Mouse (Mus musculus): ENCODE measurements at regions not wholly inside any gene's neighbourhood (a gene's known extent, or its start where the extent isn't known, plus 50 kb on each side); places are given as distances from the start of the nearest gene placed in this dataset.

DNA sequence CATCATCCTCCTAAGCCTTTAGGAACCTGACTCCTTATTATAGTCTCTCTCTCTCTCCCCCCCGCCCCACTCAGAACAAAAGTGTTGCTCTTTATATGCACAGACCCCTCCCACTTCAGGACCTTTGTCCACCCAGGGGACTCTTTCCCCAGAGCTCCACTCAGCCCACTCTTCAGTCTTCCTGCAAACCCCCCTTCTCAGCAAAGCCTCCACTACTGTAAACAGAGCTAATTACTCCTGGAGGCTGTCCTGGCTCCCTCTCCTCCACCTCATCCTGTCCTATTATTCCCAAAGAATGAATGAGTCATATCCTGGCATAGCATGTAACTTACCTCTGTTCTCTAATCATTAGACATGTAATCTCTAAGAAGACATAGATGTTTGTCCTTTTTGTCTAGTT is 82.8 kb upstream of the Galnt15 start:
- DNase-seq = no peak

DNA sequence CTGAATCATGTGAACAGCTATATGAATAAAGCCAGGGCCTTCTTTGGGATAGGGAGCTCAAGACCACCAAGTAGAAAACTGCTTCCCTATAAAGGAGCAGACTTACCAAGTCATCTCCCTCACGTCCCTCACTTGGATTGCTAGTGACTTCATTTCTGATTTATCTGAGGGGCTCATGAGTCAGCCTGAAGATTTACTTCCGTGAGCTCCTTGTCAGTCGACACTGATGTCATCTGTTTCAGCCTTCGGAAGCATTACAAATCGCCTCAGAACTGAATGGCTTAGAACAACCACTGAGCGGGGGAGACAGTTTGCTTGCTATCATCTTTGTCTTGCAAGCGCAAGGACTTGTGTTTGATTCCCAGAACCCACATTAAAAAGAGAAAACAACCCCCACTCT is 81.5 kb upstream of the Galnt15 start:
- DNase-seq = no peak

DNA sequence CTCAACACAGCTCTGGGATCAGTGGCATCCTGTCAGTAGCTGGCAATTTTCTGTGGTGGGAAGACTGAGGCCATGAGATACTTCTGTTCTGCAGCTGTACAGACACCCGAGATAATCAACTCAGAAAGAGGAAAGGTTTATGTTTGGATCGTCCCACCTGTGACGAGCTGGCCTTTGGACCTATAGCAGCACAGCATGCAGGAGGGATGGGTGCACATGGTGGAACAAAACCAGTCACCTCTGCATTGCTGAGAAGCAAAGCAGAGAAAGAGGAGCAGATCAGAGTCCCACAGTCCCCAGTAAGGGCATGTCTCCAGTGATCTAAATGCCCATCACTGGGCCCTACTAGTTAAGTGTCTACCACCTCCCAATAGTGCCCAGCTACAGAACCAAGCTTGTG is 76.9 kb upstream of the Galnt15 start:
- DNase-seq = no peak

DNA sequence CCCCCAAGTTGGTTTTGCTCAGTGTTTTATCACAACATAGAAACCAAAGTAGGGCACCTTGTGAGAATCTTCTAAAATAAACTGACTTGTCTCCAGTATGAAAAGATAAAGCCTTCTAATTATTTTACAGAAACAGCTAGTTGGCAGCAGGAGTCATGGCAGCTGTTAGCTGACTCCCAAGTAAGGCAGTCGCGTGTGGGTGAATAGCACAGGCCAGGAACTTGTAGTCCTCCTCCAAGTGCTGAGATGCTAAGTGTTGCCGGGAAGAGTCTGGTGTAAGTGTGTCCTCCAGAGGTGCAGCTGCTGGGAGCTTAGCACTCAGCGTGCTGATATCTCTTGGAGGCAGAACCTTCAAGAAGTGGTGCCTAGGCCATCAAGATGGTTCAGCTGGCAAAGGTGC is 75.0 kb upstream of the Galnt15 start:
- no peak for DNase-seq

DNA sequence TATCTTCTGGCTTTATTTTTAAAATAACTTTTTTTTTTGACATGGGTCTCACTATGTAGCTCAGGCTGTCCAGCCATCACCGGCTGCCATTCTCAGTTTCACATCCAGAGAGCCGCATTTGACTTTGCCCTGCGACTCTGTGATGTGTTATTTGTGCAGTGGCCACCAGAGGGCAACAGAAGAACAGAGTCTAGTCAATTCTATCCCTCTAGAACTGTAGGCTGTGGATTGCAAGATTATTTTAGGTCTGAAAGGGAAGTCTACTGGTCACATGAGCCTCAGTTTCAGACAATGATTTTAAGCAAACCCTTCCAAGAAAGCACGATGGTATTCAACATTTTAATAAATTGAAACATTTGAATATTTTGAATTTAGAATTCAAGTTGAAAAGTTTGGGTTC is 73.8 kb upstream of the Galnt15 start:
- peak; percentile 86 for DNase-seq

DNA sequence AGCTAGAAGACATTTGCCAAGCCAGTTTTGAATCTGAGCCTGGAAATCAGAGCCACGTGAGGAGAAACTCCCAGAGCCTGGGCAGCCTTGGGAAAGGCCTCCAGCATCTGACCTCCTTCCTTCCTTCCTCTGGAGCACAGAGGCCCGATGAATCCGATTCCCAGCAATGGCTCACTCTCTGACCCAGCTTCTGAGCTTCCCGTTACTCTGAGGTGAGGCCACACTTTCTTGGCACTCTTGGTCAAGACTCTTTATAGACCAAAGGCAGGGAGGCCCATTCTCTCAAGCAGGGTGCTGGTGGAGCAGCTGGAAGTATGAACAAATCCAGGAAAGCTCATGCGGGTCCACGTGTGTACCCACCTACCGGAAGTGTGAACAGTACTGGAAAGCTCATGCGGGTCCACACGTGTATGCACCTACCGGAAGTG is 71.6 kb upstream of the Galnt15 start:
- no peak for DNase-seq

DNA sequence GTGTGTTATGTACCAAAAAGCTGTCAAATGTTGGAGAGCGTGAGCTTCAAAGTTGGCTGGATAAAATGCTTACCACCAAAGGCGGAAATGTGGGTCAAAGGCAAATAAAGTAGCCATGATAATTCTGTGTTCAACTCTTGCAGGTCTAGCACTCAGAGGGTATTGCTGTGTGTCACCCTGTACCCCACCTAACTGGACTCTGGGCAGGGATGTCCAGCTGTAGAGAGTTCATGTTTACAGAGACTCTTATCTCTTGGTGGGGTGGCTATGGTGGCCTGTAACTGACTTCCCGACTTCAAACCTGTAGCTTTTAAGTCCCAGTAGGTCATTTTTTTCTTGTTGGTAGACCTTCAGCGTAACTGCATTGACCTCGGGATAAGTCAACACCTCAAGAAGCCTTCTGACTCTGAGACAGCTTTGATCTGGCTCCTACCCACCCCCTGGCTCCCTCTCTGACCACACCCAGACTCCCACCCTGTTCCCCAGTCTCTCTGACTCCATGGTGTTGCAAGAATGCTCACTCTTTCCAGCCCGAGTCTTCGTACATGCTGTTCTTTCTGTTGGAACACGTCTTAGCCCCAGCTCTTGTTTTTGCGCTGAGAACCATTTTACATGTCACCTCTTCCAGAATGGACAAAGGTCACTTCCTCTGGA is 68.5 kb upstream of the Galnt15 start:
- no peak for DNase-seq

DNA sequence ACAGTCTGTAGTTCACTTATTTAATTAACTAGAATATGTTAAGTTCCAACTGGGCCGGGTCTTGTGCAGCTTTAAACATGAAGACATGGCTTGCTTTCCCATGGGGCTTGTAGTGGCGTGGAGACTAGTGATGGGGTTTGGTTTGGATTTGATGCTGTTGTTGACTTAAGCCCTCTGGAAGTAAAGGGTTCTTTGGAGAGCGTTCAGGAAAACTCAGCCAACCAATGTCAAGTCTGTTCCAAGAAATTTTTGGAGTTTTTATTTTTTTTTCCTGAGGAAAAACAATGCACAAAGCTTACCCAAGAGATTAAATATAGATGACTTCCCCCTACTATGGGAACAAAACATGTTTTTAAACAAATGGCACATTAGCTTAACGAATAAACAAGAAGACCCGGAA is 67.3 kb upstream of the Galnt15 start:
- no peak for DNase-seq

DNA sequence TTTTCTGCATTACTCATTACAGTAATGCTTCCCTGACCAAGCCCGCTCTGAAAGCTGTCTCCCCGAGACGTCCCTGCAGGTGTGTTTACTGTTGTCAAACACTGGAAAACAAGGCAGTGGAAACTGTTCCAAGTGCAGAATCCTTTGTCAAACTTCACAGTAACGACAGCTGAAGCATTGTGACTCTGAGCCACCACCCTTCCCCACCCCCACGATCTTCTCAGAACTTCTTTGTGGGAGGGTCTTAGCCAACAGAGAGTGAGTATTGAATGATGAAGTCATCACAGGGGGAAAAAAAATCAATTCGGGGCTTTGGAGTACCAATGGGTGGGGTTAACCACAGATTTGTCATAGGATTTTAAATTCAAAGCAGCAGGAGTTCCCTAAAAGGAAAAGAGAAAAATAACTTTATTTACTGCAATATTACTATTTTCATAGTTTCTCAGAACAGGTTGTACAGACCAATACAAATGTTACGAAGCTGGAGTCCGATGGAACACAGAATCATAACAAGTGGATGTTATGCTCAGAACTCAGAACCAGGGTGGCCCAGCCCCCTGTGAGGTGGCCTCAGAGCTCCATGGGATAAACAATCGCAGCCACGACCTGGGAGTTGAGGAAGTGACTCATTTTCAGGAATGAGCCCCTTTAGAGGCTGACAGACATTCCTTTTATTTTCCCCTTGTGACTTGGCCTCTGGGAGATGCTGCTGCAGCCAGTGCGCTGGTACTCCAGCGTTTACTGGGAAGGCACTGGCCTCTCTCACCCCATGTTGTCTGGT is 65.5 kb upstream of the Galnt15 start:
- DNase-seq = no peak

DNA sequence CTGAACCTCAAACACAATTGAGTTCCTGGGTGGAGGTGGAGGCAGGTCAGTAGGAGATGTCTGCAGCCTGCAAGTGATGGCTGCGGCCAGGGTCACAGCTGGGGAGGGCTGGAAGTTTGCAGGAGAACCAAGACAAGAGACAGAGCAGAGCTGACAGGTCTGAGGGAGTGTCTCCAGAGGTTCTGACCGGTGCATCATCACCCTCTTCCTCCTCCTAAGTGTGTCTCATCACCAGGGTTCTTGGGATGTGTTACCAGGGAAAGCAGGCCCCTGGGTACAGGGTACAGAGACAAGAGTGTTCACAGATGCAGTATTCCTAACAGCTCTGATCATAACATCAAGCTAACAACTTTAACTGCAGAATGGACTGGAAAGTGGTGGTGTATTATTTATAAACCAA is 64.7 kb upstream of the Galnt15 start:
- no peak for DNase-seq

DNA sequence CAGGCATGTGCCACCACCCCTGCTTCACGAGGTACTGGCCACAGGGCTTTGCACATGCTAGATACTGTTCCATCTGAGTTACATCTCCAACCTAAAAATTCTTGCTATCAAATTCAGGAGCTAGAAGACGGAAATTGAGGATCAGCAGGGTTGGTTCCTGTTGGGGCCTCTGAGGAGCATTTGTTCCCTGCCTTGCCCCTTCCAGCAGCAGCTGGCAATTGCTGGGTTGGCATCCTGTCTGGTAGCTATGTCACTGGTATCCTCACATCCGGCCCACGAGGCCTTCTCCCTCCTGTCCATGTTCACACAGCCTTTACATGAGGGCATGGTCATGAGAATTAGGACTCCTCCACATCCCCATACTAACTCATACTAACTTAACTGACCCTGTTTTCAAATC is 64.0 kb upstream of the Galnt15 start:
- DNase-seq = no peak

DNA sequence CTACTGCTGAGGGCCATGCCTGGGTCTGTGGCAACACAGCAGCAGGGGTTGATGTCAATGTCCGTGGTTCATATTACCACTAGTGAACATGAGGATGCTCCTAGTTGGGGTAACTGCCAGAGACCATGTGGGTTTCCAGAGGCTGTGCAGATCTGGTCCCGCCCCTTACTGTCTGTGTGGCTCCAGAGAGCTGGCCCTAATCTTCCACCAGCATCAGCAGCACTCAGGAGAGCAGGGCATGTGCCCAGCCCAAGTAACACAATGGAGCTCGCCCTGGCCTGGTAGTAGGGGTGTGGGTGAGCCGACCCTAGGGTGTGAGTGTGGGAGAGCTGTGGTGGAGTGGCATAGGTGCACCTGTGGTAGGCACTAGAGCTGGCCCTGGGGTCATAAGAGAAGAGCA is 59.3 kb upstream of the Galnt15 start:
- peak; percentile 82 for DNase-seq

DNA sequence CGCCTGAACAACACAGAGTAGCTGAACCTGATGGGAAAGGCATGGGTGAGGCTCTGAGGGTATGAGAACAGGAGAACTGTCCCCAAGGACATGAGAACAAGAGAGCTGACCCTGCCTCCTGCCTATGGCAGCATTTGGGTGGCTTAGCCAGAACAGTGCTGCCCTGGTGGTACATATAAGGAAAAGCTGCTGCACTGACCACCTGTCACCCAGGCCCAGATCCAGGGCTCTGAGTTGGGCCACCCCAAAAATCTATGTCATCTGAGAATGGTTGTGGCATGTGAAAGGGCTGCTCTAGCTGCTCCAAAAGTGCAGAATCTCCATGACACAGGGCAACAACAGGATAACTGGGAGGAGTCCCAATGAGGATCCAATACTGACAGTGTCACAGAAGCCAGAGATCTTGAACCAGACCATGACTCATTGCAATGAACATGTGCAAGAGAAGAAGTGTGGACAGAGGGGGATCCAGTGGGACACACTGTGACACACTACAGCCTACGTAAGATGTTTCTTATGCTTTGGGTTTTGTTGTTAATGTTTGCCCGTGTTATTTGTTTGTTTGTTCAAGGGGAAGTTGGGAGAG is 58.5 kb upstream of the Galnt15 start:
- DNase-seq = peak; percentile 50

DNA sequence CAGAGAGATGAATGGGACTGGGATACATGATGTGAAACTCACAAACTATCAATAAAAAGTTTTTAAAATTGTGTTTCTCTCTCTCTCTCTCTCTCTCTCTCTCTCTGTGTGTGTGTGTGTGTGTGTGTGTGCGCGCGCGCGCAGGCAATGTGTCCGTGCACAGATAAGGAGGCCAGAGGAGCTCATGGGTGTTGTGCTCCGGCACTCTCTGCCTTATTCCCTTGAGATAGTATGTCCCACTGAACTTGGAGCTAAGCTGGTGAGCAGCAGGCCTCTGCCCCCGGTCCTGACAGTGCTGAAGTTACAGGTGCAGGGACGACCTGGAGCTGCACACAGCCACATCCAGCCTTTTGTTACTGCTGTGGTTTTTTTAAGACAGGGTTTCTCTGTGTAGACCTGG is 57.9 kb upstream of the Galnt15 start:
- peak; percentile 90 for DNase-seq

DNA sequence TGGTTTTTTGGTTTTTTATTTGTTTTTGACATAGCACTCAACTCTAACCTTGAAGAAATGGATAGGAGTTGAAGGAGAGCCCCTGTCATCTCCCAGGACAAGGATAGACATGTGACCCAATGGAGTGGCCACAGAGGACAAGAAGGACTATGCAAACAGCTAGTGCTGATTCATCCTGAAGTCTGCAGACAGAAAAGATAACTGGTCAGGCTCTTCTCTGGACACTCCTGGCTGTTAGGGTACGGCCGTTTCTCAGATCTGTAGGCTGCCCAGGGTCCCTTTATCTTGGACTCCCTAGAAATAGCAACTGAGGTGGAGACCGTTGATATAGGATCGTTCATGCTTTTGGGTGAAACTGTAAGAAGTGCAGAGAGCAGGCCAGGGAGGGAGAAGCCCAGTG is 55.1 kb upstream of the Galnt15 start:
- peak; percentile 60 for DNase-seq

DNA sequence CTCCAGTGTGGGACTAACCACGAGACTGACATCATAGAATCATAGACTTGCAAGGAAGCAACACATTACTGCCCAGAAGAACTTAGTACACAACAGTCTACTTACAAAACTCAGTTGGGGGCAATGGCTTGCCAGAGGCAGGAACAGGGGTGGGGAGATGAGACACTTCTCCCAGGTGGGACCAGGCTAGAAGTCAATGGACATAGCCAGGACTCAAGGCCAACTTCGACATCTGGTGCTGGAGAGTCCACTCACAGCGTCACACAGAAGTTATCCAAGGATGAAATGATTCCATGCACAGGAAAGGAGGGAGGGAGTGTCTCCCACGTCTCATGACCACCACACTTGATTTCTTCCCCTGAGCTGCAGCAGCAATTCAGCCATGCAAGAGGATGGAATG is 50.6 kb upstream of the Galnt15 start:
- DNase-seq = no peak

DNA sequence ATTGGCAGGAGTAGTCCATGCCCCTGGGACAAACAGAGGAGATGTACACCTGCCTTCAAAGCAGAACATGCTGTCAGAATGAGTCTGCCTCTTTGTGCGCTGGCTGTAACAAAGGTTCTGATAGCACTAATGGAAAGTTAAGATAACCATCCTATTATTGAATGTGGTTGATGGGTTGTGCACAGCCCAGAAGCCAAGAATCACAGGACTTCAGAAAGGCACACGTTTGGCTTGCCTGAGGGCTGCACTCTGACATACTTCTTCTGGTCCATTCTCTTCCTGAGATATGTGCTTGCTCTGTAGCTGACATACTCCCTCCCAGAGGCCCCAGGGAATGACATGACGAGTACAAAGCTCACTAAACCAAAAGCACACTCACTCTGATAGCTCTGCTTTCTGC is 50.1 kb upstream of the Galnt15 start:
- DNase-seq = no peak

Data from liver (tissue).